Mouse (Mus musculus) heart, postnatal 10 days (tissue): ENCODE measurements at regions not wholly inside any gene's neighbourhood (a gene's known extent, or its start where the extent isn't known, plus 50 kb on each side); places are given as distances from the start of the nearest gene placed in this dataset.
"Not testable (repeated sequence)": the region's sequence is repeated elsewhere in the genome, so short reads cannot be mapped to it uniquely, and the experiment has no call there.

ENCODE experiments used
- DNase-seq, 2 experiments: peaks; one replicate each; pipeline ENCODE4 v3.0.0; 2021
- intact Hi-C: fragments of 180-260 bp; cut with DNase I; formaldehyde crosslinking; loops from one replicate; pipeline ENCODE4 v1.15.1; 2025

DNA sequence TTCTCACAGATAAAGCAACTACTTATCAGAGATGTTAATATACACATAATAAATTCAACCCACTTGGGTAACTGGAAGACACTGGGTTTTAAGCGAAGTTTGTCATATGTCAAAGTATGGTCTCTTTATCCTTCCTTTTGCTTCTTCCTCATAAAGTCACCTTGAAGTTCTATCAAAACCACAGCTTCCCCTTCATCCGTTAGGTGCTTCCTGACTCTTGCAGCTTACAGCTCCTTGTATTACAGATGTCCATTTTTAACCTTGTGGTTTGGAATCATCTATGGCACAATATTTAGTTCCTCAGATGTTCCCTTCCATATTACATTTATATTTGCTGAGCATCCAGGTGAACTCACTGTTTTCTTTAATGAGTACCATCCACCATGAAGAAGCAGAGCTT, 787.0 kb downstream of the Rab28 start:
- no peak for DNase-seq
- intact Hi-C loops: no loop called here

GRCm38 (mm10) chr5:40908803-40909202, 799.2 kb downstream of the Rab28 start:
- no peak for DNase-seq
- intact Hi-C loops: no loop called here

GRCm38 (mm10) chr5:40901742-40902141, 806.2 kb downstream of the Rab28 start:
- intact Hi-C loops: no loop called here
- DNase-seq: no peak

DNA sequence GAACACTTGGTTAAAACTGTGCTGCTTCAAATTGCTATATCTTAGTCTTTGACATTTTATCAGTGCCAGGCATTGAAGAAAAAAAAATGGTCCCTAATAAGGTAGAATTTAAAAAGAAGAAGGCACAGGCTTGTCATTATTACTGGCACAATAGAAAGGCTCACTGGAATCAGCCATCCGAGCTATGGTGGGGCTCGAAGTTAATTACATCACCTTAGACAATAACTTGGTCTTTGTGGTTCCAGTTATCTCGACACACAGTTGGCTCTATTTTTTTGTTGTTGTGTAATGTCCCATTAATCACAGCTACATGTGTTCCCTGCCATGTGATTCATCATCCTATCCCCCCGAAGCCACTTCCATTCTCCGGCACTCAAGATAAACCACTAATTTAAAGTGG, 825.1 kb downstream of the Rab28 start:
- intact Hi-C loops: no loop called here
- DNase-seq: no peak

GRCm38 (mm10) chr5:40877756-40878155, 830.2 kb downstream of the Rab28 start:
- intact Hi-C loops: no loop called here

DNA sequence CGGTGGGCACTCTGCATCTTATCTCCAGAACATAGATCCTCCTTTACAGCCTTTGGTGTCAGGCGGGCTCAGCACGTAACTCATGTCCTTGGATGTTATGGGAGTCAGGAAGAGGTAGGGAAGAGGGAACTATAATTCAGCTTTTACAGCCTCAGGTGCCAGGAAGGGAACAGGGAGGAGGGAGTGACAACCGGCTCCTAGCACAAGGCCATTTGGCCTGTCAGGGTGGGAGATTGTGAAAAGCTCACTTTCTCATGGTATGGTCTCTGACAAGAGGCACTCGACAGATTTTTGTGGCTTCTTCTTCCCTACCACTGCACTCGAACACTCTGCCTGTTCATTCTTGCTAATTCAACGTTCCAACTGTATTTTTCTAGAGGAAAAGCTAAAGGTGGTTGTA, 845.6 kb downstream of the Rab28 start:
- DNase-seq, intact Hi-C loops: not testable (repeated sequence)

More at GRCm38 (mm10) chr5:40877756-40878155, 830.2 kb downstream of the Rab28 start:
- no peak for DNase-seq
